Mouse (Mus musculus): ENCODE measurements around the gene 3110082J24Rik. TPM values are rescaled to one million over a fixed set of nuclear protein-coding genes. Genes with fewer than 3 reads are reported as not detected.

The 3110082J24Rik gene
- polyA plus RNA-seq (2015; fragmentation: Nextera tagmentation; extraction: Ambion mirVana): not detected in 2 replicates

GRCm38 (mm10) chr5:30105668-30106300 is at the start of gene 3110082J24Rik:
3110082J24Rik (minus strand) TSS chr5:30106086.
- Histone ChIP-seq H3K4me2 (replicated peaks; ENCODE audit: low read depth, low read length) (peak within 1 kb of the TSS; percentile 64), H3K36me3 (ENCODE audit: insufficient read depth, low read length) (no peaks in the 10 kb centered on the region), H3K27me3 (replicated peaks; ENCODE audit: insufficient read depth, low read length) (peaks cover 34% of the 10 kb centered on the region), H3K9ac (replicated peaks; ENCODE audit: low read depth) (no peak within 1 kb of the TSS), H3K4me3 (ENCODE audit: low read depth, low read length) (peak within 1 kb of the TSS; percentile 35), H3K9me3 (ENCODE audit: low read length) (no peaks in the 10 kb centered on the region), H3K4me1 (ENCODE audit: insufficient read depth, low read depth, low read length) (peaks cover 6% of the 10 kb centered on the region; the same call in 1 of the 2 replicates), H3K27ac (ENCODE audit: low read length) (no peak within 1 kb of the TSS)
- WGBS: 2% methylated on average over 29 of the region's 29 CpGs
- DNase-seq (ENCODE audit: low spot score) (no peak), ATAC-seq (no peak)
- TF ChIP-seq EP300 (IDR thresholded peaks at IDR 0.05) (no peak), CTCF (IDR thresholded peaks at IDR 0.05) (no peak)

DNA sequence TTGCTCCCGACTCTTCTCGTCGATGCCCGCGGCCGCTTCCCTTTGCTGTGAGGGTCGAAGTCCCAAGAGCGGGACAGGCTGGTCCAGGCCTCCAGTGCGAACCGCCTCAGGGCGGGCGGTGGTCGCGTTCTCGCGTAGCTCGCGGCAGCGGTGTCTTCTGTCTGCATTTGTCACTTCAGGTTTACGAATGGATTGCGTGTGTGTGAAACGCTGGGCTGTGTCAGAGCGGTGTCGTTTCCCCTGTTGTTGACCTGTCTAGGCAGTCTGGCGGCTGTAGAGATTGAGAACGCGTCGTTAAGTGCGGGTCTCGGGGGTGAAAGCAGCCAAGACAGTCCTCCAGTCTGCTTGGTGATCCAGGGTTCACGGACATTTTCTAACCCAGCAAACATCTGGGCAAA is 49.5 kb upstream of the 3110082J24Rik start:
- TF ChIP-seq CTCF (IDR thresholded peaks at IDR 0.05) (no peak), EP300 (IDR thresholded peaks at IDR 0.05) (no peak)
- peak overlapping the region; percentile 84 for H3K4me3 ChIP-seq (ENCODE audit: low read depth, low read length)
- no peaks in the 10 kb centered on the region for H3K27me3 ChIP-seq (replicated peaks; ENCODE audit: insufficient read depth, low read length)
- peak overlapping the region; percentile 76 for H3K9ac ChIP-seq (replicated peaks; ENCODE audit: low read depth)
- WGBS: under 1% methylated on average over 31 of the region's 31 CpGs
- DNase-seq (ENCODE audit: low spot score): no peak
- H3K36me3 ChIP-seq (ENCODE audit: insufficient read depth, low read length): no peaks in the 10 kb centered on the region
- ATAC-seq: peak; percentile 46
- H3K4me1 ChIP-seq (ENCODE audit: insufficient read depth, low read depth, low read length): peaks cover 5% of the 10 kb centered on the region; the same call in 1 of the 2 replicates
- peak overlapping the region; percentile 62 for H3K4me2 ChIP-seq (replicated peaks; ENCODE audit: low read depth, low read length)
- no peaks in the 10 kb centered on the region for H3K9me3 ChIP-seq (ENCODE audit: low read length)
- peak overlapping the region; percentile 95 for H3K27ac ChIP-seq (ENCODE audit: low read length)

- peak within 1 kb of the TSS; percentile 76 for H3K9ac ChIP-seq (replicated peaks; ENCODE audit: low read depth)
- WGBS: under 1% methylated on average over 53 of the region's 53 CpGs
- no peaks in the 10 kb centered on the region for H3K9me3 ChIP-seq (ENCODE audit: low read length)
- DNase-seq (ENCODE audit: low spot score) (peak; percentile 96), ATAC-seq (peak; percentile 95)
- peak within 1 kb of the TSS; percentile 84 for H3K4me3 ChIP-seq (ENCODE audit: low read depth, low read length)
- no peaks in the 10 kb centered on the region for H3K27me3 ChIP-seq (replicated peaks; ENCODE audit: insufficient read depth, low read length)
- TF ChIP-seq EP300 (IDR thresholded peaks at IDR 0.05) (peak; percentile 91), CTCF (IDR thresholded peaks at IDR 0.05) (peak; percentile 41)
- H3K36me3 ChIP-seq (ENCODE audit: insufficient read depth, low read length): no peaks in the 10 kb centered on the region
- H3K4me2 ChIP-seq (replicated peaks; ENCODE audit: low read depth, low read length): peak within 1 kb of the TSS; percentile 62
- peak within 1 kb of the TSS; percentile 95 for H3K27ac ChIP-seq (ENCODE audit: low read length)
- H3K4me1 ChIP-seq (ENCODE audit: insufficient read depth, low read depth, low read length): peaks cover 5% of the 10 kb centered on the region; the same call in 1 of the 2 replicates
Measured at GRCm38 (mm10) chr5:30154474-30155394, 48.8 kb upstream of the 3110082J24Rik start, which contains the start of the genes Hadha and Hadhb. Hadha (minus strand) TSS chr5:30155162. Hadhb (plus strand) TSS chr5:30155248.

DNA sequence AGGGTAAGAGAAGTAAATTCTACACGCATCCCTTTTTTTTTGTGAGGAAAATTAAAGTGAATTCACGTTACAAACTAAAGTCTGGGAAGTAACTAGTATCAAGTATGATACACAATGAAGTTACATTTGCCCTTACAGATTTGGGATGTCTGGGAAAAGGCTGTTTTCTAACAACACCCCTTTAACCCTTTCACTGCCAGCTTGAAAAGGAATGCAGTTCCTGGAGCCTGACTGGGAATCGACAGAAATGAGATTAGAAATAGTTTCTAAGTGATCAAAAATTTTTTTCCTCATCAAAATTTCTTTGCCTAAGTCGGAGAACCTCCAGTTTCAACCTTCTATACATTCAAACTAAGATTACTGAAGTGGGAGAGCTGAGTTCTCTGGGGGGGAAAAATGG is 48.1 kb upstream of the 3110082J24Rik start:
- H3K4me2 ChIP-seq (replicated peaks; ENCODE audit: low read depth, low read length): peak overlapping the region; percentile 62
- no peaks in the 10 kb centered on the region for H3K36me3 ChIP-seq (ENCODE audit: insufficient read depth, low read length)
- H3K4me3 ChIP-seq (ENCODE audit: low read depth, low read length): peak overlapping the region; percentile 84
- peak; percentile 65 for DNase-seq (ENCODE audit: low spot score)
- no peaks in the 10 kb centered on the region for H3K9me3 ChIP-seq (ENCODE audit: low read length)
- no peak for ATAC-seq
- H3K27ac ChIP-seq (ENCODE audit: low read length): peak overlapping the region; percentile 95; the same call in 1 of the 2 replicates
- peak overlapping the region; percentile 76 for H3K9ac ChIP-seq (replicated peaks; ENCODE audit: low read depth)
- H3K4me1 ChIP-seq (ENCODE audit: insufficient read depth, low read depth, low read length): peaks cover 5% of the 10 kb centered on the region; the same call in 1 of the 2 replicates
- WGBS: 20% methylated on average over 4 of the region's 4 CpGs
- no peaks in the 10 kb centered on the region for H3K27me3 ChIP-seq (replicated peaks; ENCODE audit: insufficient read depth, low read length)
- TF ChIP-seq CTCF (IDR thresholded peaks at IDR 0.05) (no peak), EP300 (IDR thresholded peaks at IDR 0.05) (no peak)

- ATAC-seq: no peak
- no peaks in the 10 kb centered on the region for H3K9me3 ChIP-seq (ENCODE audit: low read length)
Measured at GRCm38 (mm10) chr5:30153222-30153621, 47.3 kb upstream of the 3110082J24Rik start.

DNA sequence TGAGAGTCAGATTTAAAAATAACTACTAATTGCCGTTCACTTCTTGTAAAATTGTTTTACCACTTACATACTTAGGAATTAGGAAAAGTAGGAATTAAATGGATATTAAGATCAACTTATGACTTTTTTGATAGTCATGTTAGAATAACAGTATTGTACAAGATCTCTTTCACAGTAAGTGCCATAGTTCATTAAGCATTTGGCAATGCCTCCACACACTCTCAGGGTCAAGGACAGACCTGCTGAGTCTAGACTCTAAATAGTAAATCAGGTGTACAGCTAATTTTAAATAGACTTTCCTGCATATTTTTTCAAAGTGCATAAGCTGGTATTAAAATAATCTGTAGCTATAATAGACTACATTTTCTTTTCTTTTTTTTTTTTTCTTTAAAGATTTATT is 46.5 kb upstream of the 3110082J24Rik start:
- 67% methylated on average over 1 of the region's 1 CpGs for WGBS
- H3K4me2 ChIP-seq (replicated peaks; ENCODE audit: low read depth, low read length): no peak overlapping the region
- no peak overlapping the region for H3K27ac ChIP-seq (ENCODE audit: low read length)

More at GRCm38 (mm10) chr5:30153222-30153621, 47.3 kb upstream of the 3110082J24Rik start:
- DNase-seq (ENCODE audit: low spot score): no peak
- TF ChIP-seq EP300 (IDR thresholded peaks at IDR 0.05): no peak
- no peak for TF ChIP-seq CTCF (IDR thresholded peaks at IDR 0.05)
- no peak overlapping the region for H3K4me2 ChIP-seq (replicated peaks; ENCODE audit: low read depth, low read length)
- H3K9ac ChIP-seq (replicated peaks; ENCODE audit: low read depth): no peak overlapping the region
- H3K27ac ChIP-seq (ENCODE audit: low read length): no peak overlapping the region
- H3K4me3 ChIP-seq (ENCODE audit: low read depth, low read length): no peak overlapping the region
- no peaks in the 10 kb centered on the region for H3K27me3 ChIP-seq (replicated peaks; ENCODE audit: insufficient read depth, low read length)
- 92% methylated on average over 2 of the region's 2 CpGs for WGBS
- H3K4me1 ChIP-seq (ENCODE audit: insufficient read depth, low read depth, low read length): peaks cover 5% of the 10 kb centered on the region; the same call in 1 of the 2 replicates
- no peaks in the 10 kb centered on the region for H3K36me3 ChIP-seq (ENCODE audit: insufficient read depth, low read length)

More for the DNA sequence above, 46.5 kb upstream of the 3110082J24Rik start:
- ATAC-seq: no peak
- TF ChIP-seq CTCF (IDR thresholded peaks at IDR 0.05): no peak
- TF ChIP-seq EP300 (IDR thresholded peaks at IDR 0.05): no peak
- H3K4me3 ChIP-seq (ENCODE audit: low read depth, low read length): no peak overlapping the region
- DNase-seq (ENCODE audit: low spot score): peak; percentile 10
- no peaks in the 10 kb centered on the region for H3K9me3 ChIP-seq (ENCODE audit: low read length)
- H3K27me3 ChIP-seq (replicated peaks; ENCODE audit: insufficient read depth, low read length): no peaks in the 10 kb centered on the region
- H3K36me3 ChIP-seq (ENCODE audit: insufficient read depth, low read length): no peaks in the 10 kb centered on the region
- H3K9ac ChIP-seq (replicated peaks; ENCODE audit: low read depth): no peak overlapping the region
- peaks cover 5% of the 10 kb centered on the region; the same call in 1 of the 2 replicates for H3K4me1 ChIP-seq (ENCODE audit: insufficient read depth, low read depth, low read length)

Measured in lung, postnatal 0 days (tissue).